Mouse (Mus musculus) embryonic facial prominence, embryonic 11.5 days (tissue): ENCODE results near the gene Cyp8b1. TPM values are rescaled to one million over a fixed set of nuclear protein-coding genes. Genes with fewer than 3 reads are reported as not detected.

Source experiments
- ATAC-seq: fragments of 200-750 bp; cut with Nextera tagmentation; replicated peaks from 2 replicates; pipeline ENCODE4 v1.8.0; 2017; ENCODE audit warnings: low read depth; ENCODE audit not compliant: insufficient number of reproducible peaks, low FRiP score, low TSS enrichment
- DNase-seq: peaks from one replicate; pipeline ENCODE4 v3.0.0-alpha.2; 2015; ENCODE audit warnings: low spot score
- H3K27ac ChIP-seq: fragments of 300-500 bp; sonication (generic); replicated peaks from 2 replicates; pipeline ENCODE4 v1.5.1; 2014; ENCODE audit warnings: mild to moderate bottlenecking, low read depth, low read length, control low read depth
- H3K27me3 ChIP-seq: fragments of 300-500 bp; sonication (generic); 2 replicates; pipeline ENCODE4 v1.6.1; 2014; ENCODE audit warnings: mild to moderate bottlenecking, low read length, moderate library complexity, mixed read lengths; ENCODE audit not compliant: control insufficient read depth, insufficient read depth
- H3K36me3 ChIP-seq: fragments of 300-500 bp; sonication (generic); replicated peaks from 2 replicates; pipeline ENCODE4 v1.6.1; 2014; ENCODE audit warnings: low read depth, mild to moderate bottlenecking, low read length, moderate library complexity, mixed read lengths; ENCODE audit not compliant: control insufficient read depth, insufficient read depth
- H3K4me1 ChIP-seq: fragments of 300-500 bp; sonication (generic); 2 replicates; pipeline ENCODE4 v1.6.1; 2014; ENCODE audit warnings: low read length, mixed read lengths; ENCODE audit not compliant: control insufficient read depth, insufficient read depth
- H3K4me2 ChIP-seq: fragments of 300-500 bp; sonication (generic); 2 replicates; pipeline ENCODE4 v1.6.1; 2014; ENCODE audit warnings: low read depth, mild to moderate bottlenecking, control low read depth, low read length, moderate library complexity
- H3K4me3 ChIP-seq: fragments of 300-500 bp; sonication (generic); 2 replicates; pipeline ENCODE4 v1.5.1; 2014; ENCODE audit warnings: low read depth, low read length, control low read depth
- H3K9ac ChIP-seq: fragments of 300-500 bp; sonication (generic); replicated peaks from 2 replicates; pipeline ENCODE4 v1.6.1; 2014; ENCODE audit warnings: mild to moderate bottlenecking, control low read depth, low read length
- H3K9me3 ChIP-seq: fragments of 300-500 bp; sonication (generic); replicated peaks from 2 replicates; pipeline ENCODE4 v1.6.1; 2016; ENCODE audit warnings: mild to moderate bottlenecking, low read length, inconsistent platforms, mixed read lengths; ENCODE audit not compliant: control insufficient read depth
- WGBS: fragments of 180-500 bp; shearing (Covaris S2); extraction: QIAGEN DNeasy Blood & Tissue Kit; methylation state at CpG from one replicate; pipeline ENCODE4 v1.1.7; 2014; 5-methylcytosine and 5-hydroxymethylcytosine counted together
- polyA plus RNA-seq: library from polyadenylated mRNA; unstranded; fragments of >200 nt; fragmentation: Nextera tagmentation; extraction: Ambion mirVana; gene quantifications from 2 replicates; pipeline ENCODE4 v1.2.1, GENCODE M21; 2014

The Cyp8b1 gene
- polyA plus RNA-seq, 1 experiment from 2014 or later, result not detected

DNA sequence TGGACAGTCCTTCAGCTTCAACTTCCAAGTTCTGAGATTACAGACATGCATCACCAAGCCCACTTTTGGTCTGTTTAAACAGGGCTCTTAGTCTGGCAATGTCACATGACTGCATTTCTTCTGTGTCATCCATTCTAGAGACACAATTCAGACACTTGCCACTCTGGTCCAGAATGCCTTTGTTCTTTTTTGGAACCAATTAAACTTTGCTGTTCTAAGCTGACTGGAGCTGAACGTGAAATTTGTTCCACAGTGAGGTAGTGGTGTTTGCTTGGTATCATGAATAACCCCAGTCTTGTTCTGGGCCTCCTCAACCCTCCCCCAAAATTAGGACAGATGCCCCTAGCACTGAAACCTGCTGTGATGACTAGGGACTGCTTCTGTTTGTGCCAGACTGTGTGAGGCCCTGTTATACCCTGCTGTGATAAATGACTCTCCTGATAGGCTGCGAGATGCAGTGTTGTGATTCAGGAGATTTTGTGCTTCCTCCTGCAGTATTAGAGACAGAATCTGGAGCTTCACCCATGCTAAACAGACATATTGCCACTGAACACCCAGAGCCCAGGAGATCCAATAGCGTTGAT lies 50.6 kb downstream of the Cyp8b1 start:
- WGBS, result 43% methylated on average over 3 of the region's 3 CpGs
- DNase-seq, result no peak

DNA sequence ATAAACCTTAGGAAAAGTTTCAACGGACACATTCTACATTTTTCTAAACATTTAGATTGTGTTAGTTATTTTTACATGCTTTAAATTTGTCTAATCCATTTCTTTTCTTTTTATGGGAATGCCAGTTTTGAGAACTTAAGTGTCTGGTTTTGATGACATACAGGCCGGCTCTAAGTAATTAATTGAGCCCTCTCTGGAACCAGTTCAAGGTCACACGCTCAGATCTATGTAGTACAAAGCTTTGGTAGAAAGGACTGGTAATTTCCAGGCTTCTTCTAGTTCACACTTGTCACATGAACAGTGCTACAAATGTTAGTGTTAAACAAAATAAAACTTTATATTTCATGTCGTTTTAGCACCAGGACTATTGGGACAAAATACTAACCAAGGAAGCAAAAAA lies 51.3 kb downstream of the Cyp8b1 start:
- Histone ChIP-seq H3K9me3 (no peaks in the 10 kb centered on the region), H3K4me3 (no peak overlapping the region), H3K27ac (no peak overlapping the region), H3K4me2 (no peak overlapping the region), H3K4me1 (no peaks in the 10 kb centered on the region), H3K9ac (no peak overlapping the region), H3K27me3 (no peaks in the 10 kb centered on the region), H3K36me3 (no peaks in the 10 kb centered on the region)
- DNase-seq (no peak), ATAC-seq (no peak)
- WGBS, result 64% methylated on average over 4 of the region's 4 CpGs

More for the DNA sequence above, 50.6 kb downstream of the Cyp8b1 start:
- no peak for ATAC-seq
- Histone ChIP-seq H3K4me1 (no peaks in the 10 kb centered on the region), H3K9ac (no peak overlapping the region), H3K4me2 (no peak overlapping the region), H3K36me3 (no peaks in the 10 kb centered on the region), H3K27me3 (no peaks in the 10 kb centered on the region), H3K27ac (no peak overlapping the region), H3K9me3 (no peaks in the 10 kb centered on the region), H3K4me3 (no peak overlapping the region)

Other genes with a start within 250 kb of the Cyp8b1 start
- gene Sec22c, start 210.8 kb downstream of the Cyp8b1 start, polyA plus RNA-seq, result 11.6 and 12.3 TPM in 2 replicates
- 96.0 and 109 TPM in 2 replicates for gene Ss18l2, start 206.0 kb downstream of the Cyp8b1 start, polyA plus RNA-seq
- 59.7 and 61.2 TPM in 2 replicates for gene Nktr, start 197.1 kb downstream of the Cyp8b1 start, polyA plus RNA-seq
- gene Zfp651, start 157.0 kb downstream of the Cyp8b1 start, polyA plus RNA-seq, result 4.9 and 5.1 TPM in 2 replicates
- gene Klhl40, start 138.7 kb downstream of the Cyp8b1 start, polyA plus RNA-seq, result 0.81 and 0.85 TPM in 2 replicates
- not detected in 2 replicates for gene Hhatl, start 123.8 kb downstream of the Cyp8b1 start, polyA plus RNA-seq
- gene Ccdc13, start 76.8 kb downstream of the Cyp8b1 start, polyA plus RNA-seq, result 0.18 and 1.3 TPM in 2 replicates
- 135 and 136 TPM in 2 replicates for gene Higd1a, start 57.9 kb downstream of the Cyp8b1 start, polyA plus RNA-seq
- 0.10 and 0.31 TPM in 2 replicates for gene Ackr2, start 17.9 kb downstream of the Cyp8b1 start, polyA plus RNA-seq
- gene Fam198a, start 34.7 kb upstream of the Cyp8b1 start, polyA plus RNA-seq, result 0.35 and 0.38 TPM in 2 replicates
- 6.9 and 7.5 TPM in 2 replicates for gene Pomgnt2, start 80.8 kb upstream of the Cyp8b1 start, polyA plus RNA-seq
- 23.2 and 26.3 TPM in 2 replicates for gene Snrk, start 201.0 kb upstream of the Cyp8b1 start, polyA plus RNA-seq